8 mouse cellular contexts compared by ENCODE assay signal in genomic region chr17:66235096-66235805, GRCm38 (mm10).
DNase-seq lines count a peak whose midpoint lies in the region; ATAC-seq and TF ChIP-seq lines count a peak whose summit lies in the region.

No protein-coding gene starts in this region.

- no peaks in the 10 kb centered on the region for H3K36me3 ChIP-seq in ES-E14 (ENCODE audit: control insufficient read depth, insufficient read depth, low read length, poor library complexity, severe bottlenecking)
- H3K36me3 ChIP-seq in forebrain, embryonic 16.5 days (ENCODE audit: control insufficient read depth, insufficient read depth): no peaks in the 10 kb centered on the region
- H3K36me3 ChIP-seq in lung, embryonic 15.5 days: no peaks in the 10 kb centered on the region

- no peak overlapping the region for H3K27ac ChIP-seq in ES-E14 (ENCODE audit: insufficient read depth, low read depth, low read length, poor library complexity, severe bottlenecking)
- H3K27ac ChIP-seq in forebrain, embryonic 16.5 days (ENCODE audit: low read length): no peak overlapping the region
- no peak overlapping the region for H3K27ac ChIP-seq in layer of hippocampus, adult 2 months
- no peak overlapping the region for H3K27ac ChIP-seq in lung, embryonic 15.5 days

- H3K9me3 ChIP-seq in ES-E14 (ENCODE audit: control insufficient read depth, insufficient read depth, low read depth, low read length): no peaks in the 10 kb centered on the region
- H3K9me3 ChIP-seq in forebrain, embryonic 16.5 days (ENCODE audit: control insufficient read depth, low read length): no peaks in the 10 kb centered on the region
- H3K9me3 ChIP-seq in lung, embryonic 15.5 days: no peaks in the 10 kb centered on the region

- TF ChIP-seq CTCF in layer of hippocampus, adult 2 months (conservative IDR thresholded peaks at IDR 0.05): peak; percentile 92

- H3K4me2 ChIP-seq in forebrain, embryonic 16.5 days (ENCODE audit: low read length): peak overlapping the region; percentile 53
- 0 out of 2 replicates have a peak overlapping the region, but pooled peaks have one; percentile 34 for H3K4me2 ChIP-seq in lung, embryonic 15.5 days

- peak; percentile 93 for DNase-seq in ES-E14 (ENCODE audit: low read depth, low spot score)
- peak; percentile 91 for DNase-seq in cerebellum, adult 11-12 months
- peak; percentile 91 for DNase-seq in heart, postnatal 4 days
- peak; percentile 64 to 91 for DNase-seq in layer of hippocampus, adult 2 months (ENCODE audit: low spot score in 2 of 2)
- peak; percentile 70 for DNase-seq in ovary, postnatal 10 days (ENCODE audit: low spot score)
- peak; percentile 34 to 77 for DNase-seq in thymus, postnatal 10 days (ENCODE audit: low spot score in 2 of 2)

- no peak overlapping the region for H3K4me3 ChIP-seq in ES-E14 (ENCODE audit: insufficient read depth in 1 of 2, low read depth in 1 of 2, low read length in 2 of 2, poor library complexity in 1 of 2, severe bottlenecking in 1 of 2)
- H3K4me3 ChIP-seq in forebrain, embryonic 16.5 days (replicated peaks; ENCODE audit: low read length): peak overlapping the region; percentile 27
- H3K4me3 ChIP-seq in layer of hippocampus, adult 2 months: peak overlapping the region; percentile 32; the same call in 1 of the 2 replicates
- H3K4me3 ChIP-seq in lung, embryonic 15.5 days: no peak overlapping the region

- H3K27me3 ChIP-seq in forebrain, embryonic 16.5 days (replicated peaks; ENCODE audit: control insufficient read depth, insufficient read depth, low read length): no peaks in the 10 kb centered on the region
- no peaks in the 10 kb centered on the region; the same call in 1 of the 2 replicates for H3K27me3 ChIP-seq in lung, embryonic 15.5 days

- 2% methylated on average over 19 of the region's 19 CpGs for WGBS in forebrain, embryonic 16.5 days
- WGBS in lung, embryonic 15.5 days: 5% methylated on average over 19 of the region's 19 CpGs

- in situ Hi-C loops in ES-E14 (cut with MboI; ENCODE audit: low sequenced_read_pairs in 2 of 2, unreplicated experiment in 2 of 2): loop anchor here (5.0 to 25.0 kb wide), 3 partner anchors 250 to 527 kb away; no protein-coding TSS in a partner anchor

- peak; percentile 73 for ATAC-seq in forebrain, embryonic 16.5 days
- ATAC-seq in lung, embryonic 15.5 days (ENCODE audit: borderline replicate concordance, extremely low read depth, low FRiP score, low TSS enrichment): peak; percentile 68

- H3K4me1 ChIP-seq in ES-E14 (ENCODE audit: control insufficient read depth in 2 of 2, insufficient read depth in 2 of 2, low read length in 2 of 2, poor library complexity in 1 of 2): peaks cover 2 to 14% of the 10 kb centered on the region in 2 experiments; a peak in 2 of 4 replicates
- H3K4me1 ChIP-seq in forebrain, embryonic 16.5 days (replicated peaks; ENCODE audit: control insufficient read depth, insufficient read depth, low read length): peaks cover 18% of the 10 kb centered on the region
- H3K4me1 ChIP-seq in lung, embryonic 15.5 days: 0 out of 2 replicates have a peak, but pooled peaks cover 3% of the 10 kb centered on the region

- H3K9ac ChIP-seq in ES-E14 (ENCODE audit: insufficient read depth, low read depth, low read length, poor library complexity, severe bottlenecking): no peak overlapping the region
- peak overlapping the region; percentile 45; the same call in 1 of the 2 replicates for H3K9ac ChIP-seq in forebrain, embryonic 16.5 days (replicated peaks; ENCODE audit: low read depth, low read length)
- H3K9ac ChIP-seq in lung, embryonic 15.5 days: no peak overlapping the region

TF ChIP-seq in ES-E14, 5 proteins besides CTCF, POLR2A, EP300 and RAD21:
- TF ChIP-seq CHD2 (IDR thresholded peaks at IDR 0.05; ENCODE audit: low read depth, low read length) (no peak), MAFK (IDR thresholded peaks at IDR 0.05; ENCODE audit: insufficient read depth, low read depth, low read length) (no peak), HCFC1 (IDR thresholded peaks at IDR 0.05; ENCODE audit: borderline replicate concordance, insufficient read depth, low read length) (no peak), ZNF384 (IDR thresholded peaks at IDR 0.05; ENCODE audit: low read depth, low read length) (peak; percentile 60), ZC3H11A (IDR thresholded peaks at IDR 0.05; ENCODE audit: borderline replicate concordance, low read depth, low read length) (peak; percentile 97)

Comparison
In these comparisons a context has a peak if more than half of its experiments do, and no peak if none do; other contexts are left out.
1. H3K4me3 ChIP-seq: peak in forebrain, embryonic 16.5 days (single experiment) and layer of hippocampus, adult 2 months (single experiment); none in ES-E14 (0 of 2) and lung, embryonic 15.5 days (single experiment).
2. Peak in every context shown above with its lines, with median percentiles within 50 percentile points of each other: DNase-seq.